Mouse (Mus musculus): ENCODE data around the gene Fbxl2. TPM values are rescaled to one million over a fixed set of nuclear protein-coding genes. Genes with fewer than 3 reads are reported as not detected.

Gene Fbxl2
- total and polyA plus RNA-seq, 3 experiments: 0.54 to 1.1 (median 0.81) TPM

GRCm38 (mm10) chr9:113971615-113972014 is 74.4 kb downstream of the Fbxl2 start:
- no peaks in the 10 kb centered on the region for H3K9me3 ChIP-seq (replicated peaks; ENCODE audit: low read length)
- no peak overlapping the region for H3K27ac ChIP-seq (ENCODE audit: insufficient read depth, low read depth)
- H3K4me2 ChIP-seq (ENCODE audit: insufficient read depth, low read depth, poor library complexity, severe bottlenecking): no peak overlapping the region
- DNase-seq (ENCODE audit: extremely low read depth): peak; percentile 60
- H3K79me2 ChIP-seq (replicated peaks; ENCODE audit: control insufficient read depth, extremely low read depth, insufficient read depth, poor library complexity, severe bottlenecking): no peaks in the 10 kb centered on the region
- no peak overlapping the region for H3K9ac ChIP-seq (ENCODE audit: insufficient read depth, low read depth)
- peaks cover 2 to 6% of the 10 kb centered on the region in 2 experiments; a peak in 2 of 4 replicates for H3K4me1 ChIP-seq (ENCODE audit: control insufficient read depth in 1 of 2, insufficient read depth in 2 of 2)
- TF ChIP-seq ETS1 (conservative IDR thresholded peaks at IDR 0.05; ENCODE audit: low read depth, low read length) (0 out of 2 replicates have a peak, but pooled peaks have one; percentile 29), SIN3A (IDR thresholded peaks at IDR 0.05; ENCODE audit: low read length) (no peak), MAZ (IDR thresholded peaks at IDR 0.05; ENCODE audit: low read depth, low read length) (no peak), MEF2A (IDR thresholded peaks at IDR 0.05; ENCODE audit: borderline replicate concordance, low read depth, low read length) (no peak), NRF1 (IDR thresholded peaks at IDR 0.05; ENCODE audit: low read depth, low read length) (no peak), BHLHE40 (IDR thresholded peaks at IDR 0.05; ENCODE audit: low read depth, low read length) (peak; percentile 42; the same call in 1 of the 2 replicates), IRF4 (IDR thresholded peaks at IDR 0.05; ENCODE audit: low read depth, low read length) (0 out of 2 replicates have a peak, but pooled peaks have one; percentile 45), ZKSCAN1 (IDR thresholded peaks at IDR 0.05; ENCODE audit: borderline replicate concordance, low read depth, low read length) (no peak), RCOR1 (conservative IDR thresholded peaks at IDR 0.05; ENCODE audit: low read depth, low read length) (no peak), CHD2 (IDR thresholded peaks at IDR 0.05; ENCODE audit: low read length) (no peak)
- H3K27me3 ChIP-seq (replicated peaks): no peaks in the 10 kb centered on the region
- in situ Hi-C loops (cut with MboI; ENCODE audit: low pct_ligation_motif_present, low pct_unique_long_range_greater_than_20kb, low sequenced_read_pairs): no loop called here
- H3K36me3 ChIP-seq (replicated peaks in 1 of 2; ENCODE audit: control insufficient read depth in 1 of 2, insufficient read depth in 1 of 2, low read length in 1 of 2): peaks cover 77 to 95% of the 10 kb centered on the region in 2 experiments
- no peak overlapping the region for H3K4me3 ChIP-seq (replicated peaks in 1 of 3; ENCODE audit: low read depth in 2 of 3, low read length in 2 of 3, poor library complexity in 1 of 3)
- dilution Hi-C loops (cut with MboI; ENCODE audit: extremely low pct_ligation_motif_present, extremely low pct_unique_long_range_greater_than_20kb, low sequenced_read_pairs): no loop called here

- H3K4me1 ChIP-seq (ENCODE audit: control insufficient read depth in 1 of 2, insufficient read depth in 2 of 2): peaks cover 2 to 6% of the 10 kb centered on the region in 2 experiments; a peak in 2 of 4 replicates
- no peak overlapping the region for H3K9ac ChIP-seq (ENCODE audit: insufficient read depth, low read depth)
- no peak overlapping the region for H3K4me2 ChIP-seq (ENCODE audit: insufficient read depth, low read depth, poor library complexity, severe bottlenecking)
- H3K27me3 ChIP-seq (replicated peaks): no peaks in the 10 kb centered on the region
- TF ChIP-seq CTCF (conservative IDR thresholded peaks at IDR 0.05 in 1 of 2, IDR thresholded peaks at IDR 0.05 in 1 of 2; ENCODE audit: low read depth in 2 of 2, low read length in 2 of 2): no peak
- TF ChIP-seq TCF12 (IDR thresholded peaks at IDR 0.05; ENCODE audit: low read depth, low read length): no peak
- TF ChIP-seq TBP (conservative IDR thresholded peaks at IDR 0.05; ENCODE audit: low read depth, low read length): no peak
- TF ChIP-seq CHD2 (IDR thresholded peaks at IDR 0.05; ENCODE audit: low read length): no peak
- TF ChIP-seq GABPA (IDR thresholded peaks at IDR 0.05; ENCODE audit: insufficient replicate concordance, low read depth, low read length): no peak
- no peak for TF ChIP-seq JUND (conservative IDR thresholded peaks at IDR 0.05; ENCODE audit: low read depth, low read length)
- TF ChIP-seq IRF4 (IDR thresholded peaks at IDR 0.05; ENCODE audit: low read depth, low read length): no peak
- no peak for TF ChIP-seq KAT2A (IDR thresholded peaks at IDR 0.05; ENCODE audit: insufficient replicate concordance, low read length)
- no peak for TF ChIP-seq MYC (IDR thresholded peaks at IDR 0.05; ENCODE audit: low read depth, low read length)
- dilution Hi-C loops (cut with MboI; ENCODE audit: extremely low pct_ligation_motif_present, extremely low pct_unique_long_range_greater_than_20kb, low sequenced_read_pairs) (no loop called here), in situ Hi-C loops (cut with MboI; ENCODE audit: low pct_ligation_motif_present, low pct_unique_long_range_greater_than_20kb, low sequenced_read_pairs) (no loop called here)
- DNase-seq (ENCODE audit: extremely low read depth): no peak
- H3K4me3 ChIP-seq (replicated peaks in 1 of 3; ENCODE audit: low read depth in 2 of 3, low read length in 2 of 3, poor library complexity in 1 of 3): no peak overlapping the region
- peaks cover 75 to 95% of the 10 kb centered on the region in 2 experiments for H3K36me3 ChIP-seq (replicated peaks in 1 of 2; ENCODE audit: control insufficient read depth in 1 of 2, insufficient read depth in 1 of 2, low read length in 1 of 2)
- H3K27ac ChIP-seq (ENCODE audit: insufficient read depth, low read depth): no peak overlapping the region
- H3K9me3 ChIP-seq (replicated peaks; ENCODE audit: low read length): no peaks in the 10 kb centered on the region
- H3K79me2 ChIP-seq (replicated peaks; ENCODE audit: control insufficient read depth, extremely low read depth, insufficient read depth, poor library complexity, severe bottlenecking): 0 out of 2 replicates have a peak, but pooled peaks cover 1% of the 10 kb centered on the region
These were observed 76.0 kb downstream of the Fbxl2 start for GRCm38 (mm10) chr9:113970041-113970440.
